Mouse (Mus musculus) urinary bladder, postnatal 4 days (tissue): ENCODE measurements around the gene Ascc3.

Source experiments
- DNase-seq, 2 experiments: peaks; one replicate each; pipeline ENCODE4 v3.0.0; 2021 to 2022; ENCODE audit warnings: low spot score in 2 of 2

Ascc3 gene

GRCm38 (mm10) chr10:50895091-50895790 lies 302.8 kb downstream of the Ascc3 start:
- no peak for DNase-seq

- no peak for DNase-seq
Observed at GRCm38 (mm10) chr10:50895881-50896766, 303.7 kb downstream of the Ascc3 start.

GRCm38 (mm10) chr10:50896767-50897390 lies 304.4 kb downstream of the Ascc3 start:
- no peak for DNase-seq

- DNase-seq, result no peak
Observed at GRCm38 (mm10) chr10:50897530-50898471, 305.3 kb downstream of the Ascc3 start.

- no peak for DNase-seq
Observed at GRCm38 (mm10) chr10:50898621-50899020, 306.2 kb downstream of the Ascc3 start.

- no peak for DNase-seq
Observed at GRCm38 (mm10) chr10:50899846-50900745, 307.6 kb downstream of the Ascc3 start.
